Mouse (Mus musculus) heart, embryonic 14.5 days (tissue): Measurements from ENCODE around the gene Wdr26. TPM values are rescaled to one million over a fixed set of nuclear protein-coding genes. Genes with fewer than 3 reads are reported as not detected.

Experiments
- ATAC-seq: fragments of 200-750 bp; cut with Nextera tagmentation; 2 replicates; pipeline ENCODE4 v1.8.0; 2017; ENCODE audit warnings: low read depth, moderate TSS enrichment; ENCODE audit not compliant: insufficient number of reproducible peaks, insufficient read depth, low FRiP score
- H3K27ac ChIP-seq, 2 experiments: fragments of 200-500 bp in 1 of 2; fragments of 300-500 bp in 1 of 2; sonication (generic) in 1 of 2; replicated peaks in 1 of 2; 2 replicates each; pipeline ENCODE4 v1.5.1; 2012 to 2014; ENCODE audit warnings: low read depth in 2 of 2, low read length in 2 of 2, control low read depth in 1 of 2, mild to moderate bottlenecking in 1 of 2, mixed read lengths in 1 of 2; ENCODE audit not compliant: control insufficient read depth in 1 of 2, insufficient read depth in 1 of 2
- H3K27me3 ChIP-seq: fragments of 300-500 bp; sonication (generic); 2 replicates; pipeline ENCODE4 v1.6.1; 2014; ENCODE audit warnings: mild to moderate bottlenecking, low read length, control low read depth; ENCODE audit not compliant: control insufficient read depth, insufficient read depth
- H3K36me3 ChIP-seq: fragments of 300-500 bp; sonication (generic); 2 replicates; pipeline ENCODE4 v1.6.1; 2014; ENCODE audit warnings: mild to moderate bottlenecking, control low read depth, low read length, mixed read lengths; ENCODE audit not compliant: control insufficient read depth, insufficient read depth
- H3K4me1 ChIP-seq, 2 experiments: fragments of 200-500 bp in 1 of 2; fragments of 300-500 bp in 1 of 2; sonication (generic) in 1 of 2; 2 replicates each; pipeline ENCODE4 v1.6.1; 2012 to 2014; ENCODE audit warnings: low read length in 2 of 2, control low read depth in 1 of 2, mixed read lengths in 1 of 2; ENCODE audit not compliant: control insufficient read depth in 2 of 2, insufficient read depth in 2 of 2
- H3K4me2 ChIP-seq: fragments of 300-500 bp; sonication (generic); 2 replicates; pipeline ENCODE4 v1.6.1; 2014; ENCODE audit warnings: mild to moderate bottlenecking, low read length
- H3K4me3 ChIP-seq, 2 experiments: fragments of 200-500 bp in 1 of 2; fragments of 300-500 bp in 1 of 2; sonication (generic) in 1 of 2; 2 replicates each; pipeline ENCODE4 v1.5.1; 2012 to 2014; ENCODE audit warnings: low read length in 2 of 2, mild to moderate bottlenecking in 2 of 2, control low read depth in 1 of 2, low read depth in 1 of 2, moderate library complexity in 1 of 2; ENCODE audit not compliant: control insufficient read depth in 1 of 2, insufficient read depth in 1 of 2
- H3K9ac ChIP-seq: fragments of 300-500 bp; sonication (generic); 2 replicates; pipeline ENCODE4 v1.6.1; 2014; ENCODE audit warnings: mild to moderate bottlenecking, low read length
- H3K9me3 ChIP-seq: fragments of 300-500 bp; sonication (generic); 2 replicates; pipeline ENCODE4 v1.6.1; 2016; ENCODE audit warnings: low read length, control low read depth; ENCODE audit not compliant: control insufficient read depth
- WGBS: fragments of 180-500 bp; shearing (Covaris S2); extraction: QIAGEN DNeasy Blood & Tissue Kit; methylation state at CpG from one replicate; pipeline ENCODE4 v1.1.7; 2014; 5-methylcytosine and 5-hydroxymethylcytosine counted together
- polyA plus RNA-seq: library from polyadenylated mRNA; unstranded; fragments of >200 nt; fragmentation: Nextera tagmentation; extraction: Ambion mirVana; gene quantifications from 2 replicates; pipeline ENCODE4 v1.2.1, GENCODE M21; 2014

The Wdr26 gene
- polyA plus RNA-seq, 1 experiment from 2014 or later = 47.7 TPM

- ATAC-seq = peak; percentile 42; the same call in 1 of the 2 replicates
- Histone ChIP-seq H3K9me3 (no peaks in the 10 kb centered on the region), H3K27ac (peak overlapping the region; percentile 92; a peak in 3 of 4 replicates), H3K4me2 (peak overlapping the region; percentile 76), H3K4me3 (peak overlapping the region; percentile 69 to 92), H3K9ac (peak overlapping the region; percentile 99), H3K36me3 (peaks cover 19% of the 10 kb centered on the region), H3K4me1 (peaks cover 11 to 22% of the 10 kb centered on the region in 2 experiments), H3K27me3 (no peaks in the 10 kb centered on the region)
- 0% methylated on average over 18 of the region's 72 CpGs for WGBS
Observed at GRCm38 (mm10) chr1:181211403-181211919, 340 bp downstream of the Wdr26 start.

GRCm38 (mm10) chr1:181210601-181211402 is 999 bp downstream of the Wdr26 start:
- H3K4me1 ChIP-seq = peaks cover 8 to 19% of the 10 kb centered on the region in 2 experiments
- H3K27me3 ChIP-seq = no peaks in the 10 kb centered on the region
- peak overlapping the region; percentile 46 to 92 for H3K27ac ChIP-seq
- WGBS = under 1% methylated on average over 52 of the region's 56 CpGs
- peak overlapping the region; percentile 69 to 92 for H3K4me3 ChIP-seq
- H3K4me2 ChIP-seq = peak overlapping the region; percentile 76
- no peaks in the 10 kb centered on the region for H3K9me3 ChIP-seq
- H3K36me3 ChIP-seq = peaks cover 24% of the 10 kb centered on the region
- peak; percentile 12; the same call in 1 of the 2 replicates for ATAC-seq
- H3K9ac ChIP-seq = peak overlapping the region; percentile 99

- Histone ChIP-seq H3K4me1 (peaks cover 8 to 19% of the 10 kb centered on the region in 2 experiments), H3K9ac (peak overlapping the region; percentile 99), H3K36me3 (peaks cover 30% of the 10 kb centered on the region), H3K4me2 (peak overlapping the region; percentile 76), H3K4me3 (peak overlapping the region; percentile 69 to 92), H3K9me3 (no peaks in the 10 kb centered on the region), H3K27ac (peak overlapping the region; percentile 46 to 92), H3K27me3 (no peaks in the 10 kb centered on the region)
- 0 out of 2 replicates have a peak, but pooled peaks have one; percentile 1 for ATAC-seq
- WGBS = 7% methylated on average over 4 of the region's 4 CpGs
Observed at GRCm38 (mm10) chr1:181210147-181210546, 1.7 kb downstream of the Wdr26 start.

GRCm38 (mm10) chr1:181199446-181199845 is 12.4 kb downstream of the Wdr26 start:
- 88% methylated on average over 4 of the region's 4 CpGs for WGBS
- no peak overlapping the region for H3K4me2 ChIP-seq
- H3K27me3 ChIP-seq = no peaks in the 10 kb centered on the region
- H3K36me3 ChIP-seq = peaks cover 91% of the 10 kb centered on the region
- no peak for ATAC-seq
- H3K4me1 ChIP-seq = no peaks in the 10 kb centered on the region
- no peaks in the 10 kb centered on the region for H3K9me3 ChIP-seq
- H3K27ac ChIP-seq = no peak overlapping the region
- H3K9ac ChIP-seq = no peak overlapping the region
- no peak overlapping the region for H3K4me3 ChIP-seq

GRCm38 (mm10) chr1:181188925-181189324 is 22.9 kb downstream of the Wdr26 start:
- no peak overlapping the region for H3K4me3 ChIP-seq
- H3K27me3 ChIP-seq = no peaks in the 10 kb centered on the region
- H3K9me3 ChIP-seq = no peaks in the 10 kb centered on the region
- WGBS = 90% methylated on average over 4 of the region's 4 CpGs
- H3K4me2 ChIP-seq = no peak overlapping the region
- H3K27ac ChIP-seq = no peak overlapping the region
- ATAC-seq = no peak
- H3K4me1 ChIP-seq = no peaks in the 10 kb centered on the region
- no peak overlapping the region for H3K9ac ChIP-seq
- H3K36me3 ChIP-seq = peaks cover 93% of the 10 kb centered on the region

GRCm38 (mm10) chr1:181170210-181170609 is 41.6 kb downstream of the Wdr26 start:
- Histone ChIP-seq H3K4me1 (no peaks in the 10 kb centered on the region), H3K9me3 (no peaks in the 10 kb centered on the region), H3K4me2 (no peak overlapping the region), H3K4me3 (no peak overlapping the region), H3K36me3 (peaks cover 69% of the 10 kb centered on the region), H3K9ac (no peak overlapping the region), H3K27ac (no peak overlapping the region), H3K27me3 (no peaks in the 10 kb centered on the region)
- 78% methylated on average over 8 of the region's 8 CpGs for WGBS
- ATAC-seq = no peak

GRCm38 (mm10) chr1:181168377-181168776 is 43.4 kb downstream of the Wdr26 start:
- ATAC-seq = no peak

More at GRCm38 (mm10) chr1:181168377-181168776, 43.4 kb downstream of the Wdr26 start:
- H3K27ac ChIP-seq = no peak overlapping the region
- H3K4me3 ChIP-seq = no peak overlapping the region
- no peak overlapping the region for H3K9ac ChIP-seq
- H3K4me2 ChIP-seq = no peak overlapping the region
- no peaks in the 10 kb centered on the region for H3K4me1 ChIP-seq
- no peaks in the 10 kb centered on the region for H3K9me3 ChIP-seq
- H3K27me3 ChIP-seq = no peaks in the 10 kb centered on the region
- 71% methylated on average over 3 of the region's 3 CpGs for WGBS
- H3K36me3 ChIP-seq = peaks cover 76% of the 10 kb centered on the region
